Mouse (Mus musculus): ENCODE measurements around the gene Slc25a51.

DNA sequence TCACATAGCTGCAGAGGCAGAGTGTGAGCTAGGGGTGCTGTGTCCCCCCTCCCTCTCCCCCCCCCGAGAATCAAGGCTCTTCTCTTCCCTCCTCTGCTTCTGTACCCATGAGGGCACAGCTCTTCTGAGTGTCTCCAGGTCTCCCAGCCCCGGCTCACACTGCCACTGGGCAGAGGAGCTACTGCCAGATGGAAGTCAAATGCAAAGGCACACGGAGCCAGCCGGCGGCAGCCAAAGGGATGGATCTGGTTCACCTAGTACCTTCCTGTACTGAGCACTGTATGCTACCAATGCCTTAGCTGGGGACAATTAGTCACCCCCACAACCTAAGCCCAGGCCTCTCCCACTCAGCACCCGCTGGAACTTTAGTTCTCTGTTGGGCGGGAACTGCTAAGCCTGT, 7.7 kb upstream of the Slc25a51 start:
- TF ChIP-seq CTCF (IDR thresholded peaks at IDR 0.05; ENCODE audit: borderline replicate concordance, control insufficient read depth, extremely low read depth, insufficient read depth, low read length, poor library complexity): no peak
- TF ChIP-seq POLR2A (IDR thresholded peaks at IDR 0.05; ENCODE audit: control insufficient read depth, extremely low read depth, insufficient read depth, low read length, poor library complexity): no peak
